Mouse (Mus musculus) kidney, adult 18-20 months (tissue): ENCODE measurements around the gene Gm49630.
A peak's percentile ranks its signal among the peaks of the same experiment; 100 is the strongest.
"Not testable (repeated sequence)": the region's sequence is repeated elsewhere in the genome, so short reads cannot be mapped to it uniquely, and the experiment has no call there.

Experiments
- DNase-seq: peaks from one replicate; pipeline ENCODE4 v3.0.0; 2021

Gene Gm49630

DNA sequence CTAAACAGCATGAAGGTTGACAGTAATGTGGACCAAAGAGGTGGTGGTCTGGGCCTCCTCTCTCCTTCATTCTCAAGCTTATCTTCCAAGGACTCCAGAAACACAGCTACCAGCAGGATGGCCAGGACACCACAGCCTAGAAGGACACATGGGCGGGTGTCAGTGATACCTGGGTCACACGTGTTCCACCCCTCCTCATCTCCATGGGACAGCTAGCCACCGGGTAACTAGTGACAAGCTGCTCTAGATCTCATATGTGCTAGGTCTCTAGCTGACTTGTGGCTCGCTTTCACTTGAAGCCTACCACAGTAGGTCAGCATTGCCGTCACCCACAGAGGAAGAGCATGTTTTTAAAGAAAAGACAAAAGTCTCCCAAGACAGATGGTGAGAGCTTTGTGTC is at the start of gene Gm49630:
Gm49630 (minus strand) TSS at position 101 of the 400 bp plus-strand sequence.
- DNase-seq = not testable (repeated sequence)

DNA sequence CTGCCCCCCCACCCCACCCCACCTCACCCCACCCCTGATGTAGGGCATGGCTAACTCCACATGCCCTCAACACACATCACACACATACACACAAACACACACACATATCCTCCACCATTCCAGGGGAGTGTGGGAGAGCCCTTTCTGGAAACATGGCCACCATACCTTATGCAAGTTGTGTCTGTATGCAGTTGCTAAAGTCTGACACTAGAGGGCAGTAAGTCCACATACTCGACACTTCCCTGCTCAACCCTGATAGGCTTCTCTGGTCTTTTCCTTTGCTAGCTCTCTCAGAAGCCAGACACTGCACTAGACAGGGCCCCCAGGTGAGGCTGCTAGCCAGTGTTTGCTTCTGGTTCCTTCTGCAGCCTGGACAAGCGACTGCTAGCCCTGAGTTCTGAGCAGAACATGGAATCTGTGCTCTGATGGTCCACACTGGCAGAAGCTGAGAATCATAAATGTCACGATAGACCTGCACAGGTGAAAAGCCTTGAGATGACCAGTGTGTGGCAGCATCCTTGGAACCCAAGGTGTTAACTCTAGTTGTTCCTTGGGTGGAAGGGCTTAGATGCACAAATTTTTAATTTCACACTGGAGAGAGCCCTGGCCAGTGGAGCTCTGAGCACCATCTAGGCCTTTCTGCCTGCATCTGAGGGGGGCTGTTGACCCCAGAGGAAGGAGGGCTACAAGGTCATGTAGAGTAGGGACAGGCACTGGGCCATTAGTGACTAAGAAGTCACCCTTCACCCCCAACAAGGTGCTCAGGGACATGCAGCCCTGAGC is 48.6 kb upstream of the Gm49630 start:
- DNase-seq = peak; percentile 12

DNA sequence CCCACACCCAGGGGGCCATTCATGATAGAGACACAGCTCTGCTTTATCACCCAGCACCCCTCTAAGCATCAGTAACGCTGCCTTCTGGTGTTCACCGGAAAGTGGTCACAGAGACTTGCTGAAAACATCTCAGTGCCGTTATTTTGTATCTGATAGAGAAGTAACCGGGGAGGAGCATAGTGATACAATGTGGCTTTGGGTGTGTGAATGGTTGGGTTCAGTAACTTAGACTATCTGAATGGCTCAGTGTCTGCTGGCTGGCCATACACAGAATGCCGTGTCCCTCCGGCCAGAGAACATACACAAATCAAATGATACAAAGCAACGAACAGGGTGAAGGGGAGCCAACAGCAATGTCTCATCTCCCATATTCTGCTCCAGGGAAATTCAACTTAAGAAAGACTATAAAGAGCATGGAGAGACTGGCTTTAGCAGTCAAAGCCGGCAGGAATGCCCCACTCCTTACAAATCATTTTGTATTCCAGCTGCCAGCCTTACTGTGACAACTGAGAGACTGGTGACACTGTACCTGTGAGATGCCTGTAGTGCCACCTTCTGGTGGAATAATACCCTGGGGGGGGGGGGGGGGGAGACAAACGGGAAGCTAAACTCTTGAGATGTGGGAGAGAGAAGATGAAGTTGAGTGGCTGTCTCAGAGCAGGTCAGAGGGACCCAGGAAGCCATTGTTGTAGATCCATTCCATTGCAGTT is 43.0 kb upstream of the Gm49630 start:
- DNase-seq = not testable (repeated sequence)

DNA sequence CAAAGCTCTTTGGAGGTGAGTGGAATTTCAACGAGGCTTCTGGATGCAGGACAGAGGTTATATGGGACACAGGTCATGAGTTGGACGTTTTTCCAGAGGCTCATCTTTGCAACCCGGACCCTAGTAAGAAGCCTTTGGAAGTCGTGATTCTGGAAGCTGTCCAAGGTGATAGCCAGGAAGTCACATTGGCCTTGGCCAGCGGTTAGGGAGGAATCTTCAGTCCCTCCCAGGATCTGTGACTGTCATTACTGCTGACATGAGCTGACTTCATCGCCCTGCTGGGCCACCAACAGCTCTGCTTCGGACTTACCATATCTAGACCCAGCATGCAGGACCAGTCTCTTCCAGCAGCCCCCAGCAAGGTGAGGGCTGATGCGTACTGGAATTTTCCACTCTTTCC is 41.6 kb upstream of the Gm49630 start:
- not testable (repeated sequence) for DNase-seq

DNA sequence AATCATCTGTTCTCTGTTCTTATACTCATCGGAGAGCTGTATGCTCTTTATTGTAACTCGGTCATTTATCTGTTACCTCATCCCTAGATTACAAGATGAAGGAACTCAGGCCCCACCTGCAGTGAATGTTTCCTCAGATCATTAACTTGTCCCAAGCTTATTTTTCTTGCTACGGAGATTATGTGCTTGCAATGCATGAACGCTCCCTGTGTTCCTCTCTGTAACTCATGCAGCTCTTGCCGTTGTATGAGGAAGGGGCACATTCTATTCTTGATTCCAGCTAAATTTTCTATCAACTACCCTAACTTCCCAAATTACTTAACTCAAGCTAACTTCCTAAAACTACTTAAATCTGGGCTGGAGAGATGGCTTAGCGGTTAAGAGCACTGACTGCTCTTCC is 28.0 kb upstream of the Gm49630 start:
- DNase-seq = not testable (repeated sequence)

DNA sequence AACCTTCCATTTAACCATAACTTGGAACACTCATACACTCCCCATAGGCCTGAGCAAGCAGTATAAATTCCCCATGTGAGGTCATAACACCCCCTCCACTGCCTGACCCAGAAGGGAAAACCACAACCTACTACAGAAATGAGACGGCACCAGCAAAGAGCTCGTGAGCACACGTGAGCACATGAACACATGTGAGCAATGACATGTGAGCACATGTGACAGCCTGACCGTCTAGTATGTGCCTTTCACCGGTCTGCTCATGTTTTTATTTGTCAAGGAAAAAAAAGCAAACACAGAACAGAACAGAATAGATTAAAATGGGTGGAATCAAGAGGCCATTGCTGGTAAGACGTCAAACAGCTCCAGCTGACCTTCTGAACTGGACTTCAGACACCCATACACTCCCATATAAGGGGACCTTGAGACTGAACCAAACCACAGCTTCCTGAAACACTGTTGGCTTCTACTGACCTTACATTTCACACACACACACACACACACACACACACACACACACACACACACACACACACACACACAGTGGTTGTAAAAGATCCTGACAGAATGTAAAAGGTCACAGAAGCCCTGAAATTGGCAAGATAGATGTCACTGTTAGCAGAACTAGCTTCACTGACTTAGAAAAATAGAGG is 26.5 kb upstream of the Gm49630 start:
- DNase-seq = not testable (repeated sequence)

DNA sequence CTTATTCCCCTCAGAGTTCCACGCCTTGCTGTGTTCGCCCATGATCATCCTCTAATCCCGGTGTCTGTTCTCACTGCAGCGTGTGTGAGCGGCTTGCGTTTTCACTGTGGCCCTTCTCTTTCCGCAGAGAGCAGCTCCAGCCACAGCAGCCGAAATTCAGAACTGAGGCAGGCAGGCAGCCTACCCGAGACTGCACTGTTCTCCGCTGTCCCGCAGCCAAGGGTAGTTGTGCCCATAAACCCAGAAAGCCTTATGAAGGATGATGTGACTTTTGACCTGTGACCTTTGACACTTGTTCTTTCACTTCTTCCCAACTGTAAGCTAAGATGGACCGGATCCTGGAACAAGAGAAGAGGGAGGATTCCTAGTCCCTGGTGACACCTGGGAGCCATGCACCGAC is 25.3 kb upstream of the Gm49630 start:
- DNase-seq = not testable (repeated sequence)

DNA sequence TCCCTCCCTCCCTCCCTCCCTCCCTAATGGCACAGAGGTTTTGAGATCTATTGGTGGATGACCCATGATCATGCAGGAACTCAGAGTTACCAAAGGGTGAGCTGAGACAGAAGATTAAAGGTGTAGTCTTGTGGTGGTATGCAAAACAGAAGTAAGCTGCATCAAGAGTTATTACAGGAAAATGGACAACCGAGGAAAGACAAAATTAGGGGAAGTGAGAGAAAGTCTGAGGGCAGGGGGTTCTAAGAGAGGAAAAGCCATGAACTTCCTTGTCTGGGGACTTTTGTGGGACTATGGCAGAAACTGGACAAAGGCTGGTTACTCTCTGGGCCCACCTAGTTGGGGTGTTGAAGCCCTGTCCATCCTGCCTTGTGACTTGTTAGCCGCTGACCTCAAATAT is 24.5 kb upstream of the Gm49630 start:
- DNase-seq = not testable (repeated sequence)

DNA sequence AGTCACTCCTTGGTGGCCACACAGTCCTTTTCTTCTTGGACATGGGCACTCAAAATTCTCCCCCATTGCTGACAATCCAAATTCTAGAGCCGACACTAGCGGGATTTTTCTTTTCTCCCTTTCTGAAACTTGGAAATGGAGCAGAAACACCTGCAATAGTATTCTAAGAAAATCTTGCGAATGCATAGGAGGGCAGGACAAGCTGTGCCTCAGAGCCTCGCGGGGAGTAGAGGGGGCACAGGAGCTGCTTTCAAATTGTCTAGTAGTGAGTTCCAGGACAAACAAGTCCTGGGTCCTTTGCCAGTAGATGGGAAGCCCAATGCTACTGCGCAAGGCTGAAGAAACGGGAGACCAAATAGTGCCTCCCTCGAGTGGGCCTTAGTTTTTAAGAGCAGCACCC is 23.9 kb upstream of the Gm49630 start:
- not testable (repeated sequence) for DNase-seq

DNA sequence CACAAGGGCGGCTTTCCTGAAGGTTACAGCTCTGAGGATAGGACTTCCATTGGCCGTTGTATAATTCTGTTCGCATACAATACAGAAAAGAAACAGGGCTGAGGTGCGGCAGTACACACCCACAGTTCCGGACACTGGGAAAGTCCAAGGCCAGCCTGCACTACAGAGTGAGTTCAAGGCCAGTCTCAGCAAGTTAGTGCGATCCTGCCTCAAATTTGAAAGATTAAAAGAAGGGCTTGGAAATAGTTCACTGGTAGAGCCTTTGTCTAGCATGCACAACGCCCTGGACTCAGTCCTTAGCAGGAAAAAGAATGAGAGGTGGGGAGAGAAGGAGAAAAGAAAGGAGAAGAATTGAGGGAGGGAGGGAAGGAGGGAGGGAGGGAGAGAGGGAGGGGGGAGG is 23.3 kb upstream of the Gm49630 start:
- DNase-seq = not testable (repeated sequence)

DNA sequence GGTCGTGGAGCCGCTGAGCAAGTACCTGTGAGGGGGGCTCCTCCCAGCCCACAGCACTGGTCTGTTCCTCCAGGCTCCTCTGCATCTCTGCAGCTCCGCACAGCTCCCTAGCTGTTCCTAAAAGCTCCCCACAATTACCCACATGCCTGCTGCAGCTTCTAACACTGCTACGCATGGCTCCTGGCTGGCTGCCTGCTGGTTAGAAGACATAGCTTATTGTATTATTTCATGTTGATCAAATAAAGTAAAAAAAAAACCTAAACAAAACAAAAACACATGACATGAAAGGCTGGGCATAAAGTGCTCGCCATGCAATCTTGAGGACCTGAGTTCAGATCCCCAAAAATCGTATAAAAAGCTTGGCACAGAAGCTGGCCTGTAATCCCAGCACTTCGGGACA is 18.1 kb upstream of the Gm49630 start:
- not testable (repeated sequence) for DNase-seq

DNA sequence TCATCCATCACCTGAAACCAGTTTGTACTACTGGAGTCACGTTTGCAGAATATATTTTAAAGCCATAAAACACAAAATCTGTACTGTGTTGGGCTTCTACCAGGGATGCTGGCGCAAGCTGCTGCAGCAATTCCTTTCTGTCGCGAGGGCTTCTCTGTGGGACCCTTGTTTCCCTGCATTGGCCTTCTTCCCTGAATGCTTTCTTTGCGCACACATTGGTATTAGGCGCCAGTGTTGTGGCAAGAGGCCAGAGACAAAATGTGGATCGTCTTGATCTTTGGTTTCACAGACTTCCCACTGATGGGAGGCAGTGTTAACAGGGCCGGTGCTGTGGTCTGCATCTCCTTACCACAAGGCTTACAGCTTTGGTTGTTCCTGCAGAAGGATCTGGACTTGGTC is 17.2 kb upstream of the Gm49630 start:
- not testable (repeated sequence) for DNase-seq

DNA sequence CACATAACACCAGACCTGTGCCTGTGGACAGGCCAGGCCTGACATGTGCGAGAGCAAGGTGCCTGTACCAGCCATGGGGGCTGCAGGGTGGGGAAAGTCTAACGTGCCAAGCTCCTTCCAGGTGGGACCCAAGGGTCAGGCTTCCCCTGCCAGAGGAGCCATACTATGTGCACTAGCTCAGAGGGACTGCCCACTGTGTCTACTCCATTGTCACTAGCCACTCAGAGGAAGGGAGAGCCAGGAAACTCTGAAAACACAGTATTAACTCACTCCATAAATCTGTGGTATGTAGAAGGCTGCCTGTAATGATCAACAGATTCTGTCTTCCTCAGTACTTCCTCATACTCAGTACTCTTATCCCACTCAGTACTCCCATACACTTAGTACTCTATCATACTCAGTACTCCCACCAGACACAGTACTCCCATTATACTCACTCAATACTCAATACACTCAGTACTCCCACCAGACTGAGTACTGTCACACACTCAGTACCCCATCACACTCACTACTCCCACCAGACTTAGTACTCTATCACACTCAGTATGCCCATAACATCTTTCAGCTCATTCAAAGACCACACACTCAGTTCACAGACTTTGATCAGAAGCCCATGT is 16.7 kb upstream of the Gm49630 start:
- DNase-seq = not testable (repeated sequence)

DNA sequence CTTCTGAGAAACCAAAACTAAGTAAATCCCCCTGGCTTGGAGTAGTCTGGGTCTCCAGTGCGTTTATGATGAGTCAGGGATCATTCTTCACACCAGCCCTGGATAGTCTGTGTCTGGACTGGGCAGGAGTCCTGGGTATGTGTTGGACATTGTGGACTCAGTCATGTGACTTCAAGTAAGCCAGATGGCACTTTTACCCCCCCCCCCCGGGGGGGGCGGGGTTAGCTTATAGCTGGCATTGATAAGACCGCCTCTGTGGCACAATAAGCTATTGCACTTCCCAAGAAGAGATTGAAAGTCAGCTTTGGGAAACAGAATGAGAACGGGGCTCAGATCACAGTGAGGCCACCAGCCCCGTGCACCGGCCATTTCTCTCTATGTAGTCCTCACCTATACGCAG is 14.2 kb upstream of the Gm49630 start:
- not testable (repeated sequence) for DNase-seq

DNA sequence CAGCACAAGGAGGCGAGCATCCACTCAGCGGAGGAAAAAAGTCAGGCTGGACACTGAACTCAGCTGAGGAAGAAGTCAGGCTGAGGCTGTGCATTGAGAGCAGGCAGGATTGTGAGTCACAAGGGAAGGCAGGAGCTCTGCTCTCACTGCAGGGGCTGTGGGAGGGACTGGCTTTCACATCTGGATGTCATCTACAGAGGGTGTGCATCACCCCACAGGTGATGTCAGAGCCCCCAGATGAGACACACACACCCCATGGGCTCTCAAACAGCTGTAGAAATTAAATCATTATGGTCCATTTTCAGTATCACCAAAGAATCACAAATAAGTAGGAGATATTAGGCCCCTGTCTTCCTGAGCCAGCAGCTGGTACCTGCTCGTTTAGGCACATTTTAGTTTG is 13.6 kb upstream of the Gm49630 start, which contains the start of gene Unc93a2:
Unc93a2 (minus strand) TSS at position 101 of the 400 bp plus-strand sequence.
- DNase-seq = not testable (repeated sequence)

DNA sequence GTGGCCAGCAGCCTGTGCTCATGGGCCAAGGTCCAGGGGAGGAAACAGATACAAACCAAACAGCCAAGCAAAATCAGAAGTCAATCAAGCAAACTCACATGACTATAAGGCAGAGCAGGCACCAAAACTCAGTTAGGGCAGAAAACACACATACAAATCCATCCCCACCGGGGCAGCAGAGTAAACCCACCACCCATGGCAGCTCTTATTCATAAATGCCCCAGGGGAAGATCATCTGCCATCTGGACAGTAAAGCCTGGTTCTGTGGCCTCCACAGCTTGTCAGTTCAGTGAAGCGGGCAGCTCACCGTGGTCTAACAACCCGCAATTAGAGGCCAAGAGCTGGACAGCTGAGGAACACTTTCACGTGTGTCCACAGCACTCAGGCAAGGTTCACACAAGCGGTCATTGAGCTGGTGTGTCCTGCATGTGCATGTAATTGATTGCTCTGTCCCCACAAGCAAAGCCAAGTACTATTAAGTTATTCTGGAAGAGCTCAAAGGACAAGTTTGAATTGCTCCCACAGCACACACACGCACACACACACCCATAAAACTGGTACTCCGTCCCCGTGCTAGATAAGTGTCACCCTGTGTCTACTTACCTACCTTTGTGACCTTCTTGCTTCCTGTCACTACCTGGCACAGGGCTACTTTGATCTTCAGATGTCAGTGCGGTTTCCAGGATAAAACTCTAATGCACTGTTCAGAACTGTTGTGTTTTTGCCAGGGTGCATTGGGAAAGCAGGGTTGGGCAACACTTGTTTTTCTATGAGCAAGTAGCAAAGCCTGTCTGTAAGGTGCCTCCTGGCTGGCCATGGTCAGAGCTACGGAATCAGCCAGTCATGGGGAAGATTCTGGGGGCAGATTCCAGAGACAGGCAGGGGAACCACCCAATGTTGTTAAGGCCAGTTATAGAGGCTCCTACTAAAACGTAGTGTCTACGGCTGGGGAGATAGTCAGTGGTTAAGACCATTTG is 11.7 kb upstream of the Gm49630 start:
- not testable (repeated sequence) for DNase-seq

DNA sequence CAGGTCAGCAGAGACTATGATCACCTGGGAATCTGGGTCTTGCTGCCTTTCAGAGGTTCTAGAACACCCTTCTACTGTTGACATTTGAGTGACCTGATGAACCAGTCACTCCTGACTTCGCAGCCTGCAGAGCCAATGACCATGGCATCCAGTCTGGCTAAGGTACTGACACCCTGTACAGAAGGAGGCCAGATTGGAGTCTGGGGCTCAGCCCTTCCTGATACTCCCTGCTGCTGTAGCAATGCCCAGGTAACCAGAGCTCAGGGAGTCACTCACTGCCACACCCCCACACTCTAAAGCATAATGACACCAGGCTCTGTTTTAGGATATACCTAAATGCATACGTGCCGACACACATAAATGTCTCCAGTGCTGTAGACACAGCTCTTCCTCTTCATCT is 10.9 kb upstream of the Gm49630 start:
- not testable (repeated sequence) for DNase-seq

DNA sequence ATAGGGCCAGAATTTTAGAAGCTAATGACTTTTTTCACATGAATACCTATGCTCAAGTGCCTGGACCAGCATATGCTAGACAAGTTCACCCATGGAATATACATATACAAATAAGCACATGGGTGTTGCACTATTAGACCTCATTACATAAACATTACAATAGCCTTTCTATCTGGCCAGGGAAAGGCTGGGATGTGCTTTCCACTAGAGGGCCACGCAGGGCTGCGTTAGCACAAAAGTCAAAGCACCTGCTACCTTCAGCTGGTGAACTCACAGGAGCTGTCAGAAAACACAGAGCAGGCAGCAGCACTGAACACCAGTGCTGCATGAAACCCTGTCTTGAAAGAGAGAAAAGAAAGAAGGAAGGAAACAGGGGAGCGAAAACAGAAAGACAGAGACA is 6.1 kb upstream of the Gm49630 start:
- DNase-seq = not testable (repeated sequence)

DNA sequence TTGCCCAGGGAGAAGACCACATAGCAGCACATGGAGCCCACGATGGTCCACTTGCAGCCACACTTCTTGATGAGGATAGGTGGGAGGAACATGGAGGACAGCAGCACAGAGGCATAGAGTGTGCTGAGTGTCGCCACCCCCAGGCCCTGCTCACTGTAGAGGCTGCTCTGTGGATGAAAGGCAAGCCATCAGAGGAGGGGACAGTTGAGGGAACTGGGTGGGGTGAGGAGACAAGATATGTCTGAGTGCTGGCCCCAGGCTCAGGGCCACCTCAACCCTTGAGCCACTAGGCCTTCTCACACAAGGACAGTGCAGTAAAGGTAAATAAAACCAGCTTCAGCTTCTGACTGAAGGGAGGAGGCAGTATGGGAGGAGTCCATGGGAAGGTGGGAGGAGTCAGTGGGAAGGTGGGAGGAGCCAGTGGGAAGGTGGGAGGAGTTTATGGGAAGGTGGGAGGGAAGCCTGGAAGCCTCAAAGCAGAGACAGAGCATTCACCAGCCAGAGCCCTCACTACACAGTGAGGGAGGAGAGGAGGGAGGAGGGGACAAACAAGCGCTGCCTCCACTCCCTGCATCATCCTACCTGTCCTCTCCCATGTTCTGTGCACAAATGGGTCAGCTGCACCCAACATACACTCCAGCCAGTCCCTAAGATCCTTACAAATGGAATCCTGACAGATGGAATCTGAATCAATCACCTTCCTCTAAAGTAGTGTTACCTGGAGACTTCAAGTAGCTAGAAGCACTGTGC is 5.3 kb upstream of the Gm49630 start:
- DNase-seq = not testable (repeated sequence)

DNA sequence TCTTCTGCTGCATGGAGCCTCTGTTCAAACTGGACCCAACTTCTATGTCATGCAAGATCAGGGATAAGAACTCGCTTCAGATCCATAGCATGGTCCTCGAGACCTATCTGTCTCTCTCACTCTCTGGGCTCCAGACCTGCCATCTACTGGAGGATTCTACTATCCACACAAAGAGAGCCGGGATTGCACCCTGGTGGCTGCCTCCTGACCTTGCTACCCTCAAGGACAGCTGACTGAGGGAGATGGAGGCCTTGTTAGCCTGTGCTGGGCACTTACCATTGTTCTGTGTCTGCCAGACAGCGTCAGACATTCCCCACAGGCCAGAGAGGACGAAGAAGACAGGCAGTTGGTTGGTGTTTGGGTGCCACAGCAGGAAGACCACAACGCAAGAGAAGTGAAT is 2.4 kb downstream of the Gm49630 start:
- not testable (repeated sequence) for DNase-seq
